Mouse (Mus musculus): ENCODE measurements around the gene Lrrc4c.

Lrrc4c gene

DNA sequence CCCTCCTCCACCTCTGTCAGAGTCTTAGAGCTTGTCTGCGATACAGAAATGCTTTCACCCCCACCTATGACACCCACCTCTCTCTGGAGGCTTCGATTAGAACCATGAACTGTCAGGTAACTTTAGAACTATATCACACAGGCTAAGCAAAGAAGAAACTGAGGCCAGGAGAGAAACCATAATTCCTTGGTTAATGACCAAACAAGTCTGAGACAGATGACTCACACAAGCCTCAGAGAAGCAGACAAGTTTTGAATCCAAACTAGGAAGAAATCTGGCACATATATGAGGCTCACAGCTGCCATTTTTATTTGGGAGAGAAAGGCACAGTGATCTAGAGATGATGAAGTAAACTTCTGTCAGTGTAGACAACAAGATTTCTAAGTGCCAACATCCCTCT, 1151.4 kb downstream of the Lrrc4c start:
- no peak for DNase-seq (ENCODE audit: low spot score in 2 of 2)

DNA sequence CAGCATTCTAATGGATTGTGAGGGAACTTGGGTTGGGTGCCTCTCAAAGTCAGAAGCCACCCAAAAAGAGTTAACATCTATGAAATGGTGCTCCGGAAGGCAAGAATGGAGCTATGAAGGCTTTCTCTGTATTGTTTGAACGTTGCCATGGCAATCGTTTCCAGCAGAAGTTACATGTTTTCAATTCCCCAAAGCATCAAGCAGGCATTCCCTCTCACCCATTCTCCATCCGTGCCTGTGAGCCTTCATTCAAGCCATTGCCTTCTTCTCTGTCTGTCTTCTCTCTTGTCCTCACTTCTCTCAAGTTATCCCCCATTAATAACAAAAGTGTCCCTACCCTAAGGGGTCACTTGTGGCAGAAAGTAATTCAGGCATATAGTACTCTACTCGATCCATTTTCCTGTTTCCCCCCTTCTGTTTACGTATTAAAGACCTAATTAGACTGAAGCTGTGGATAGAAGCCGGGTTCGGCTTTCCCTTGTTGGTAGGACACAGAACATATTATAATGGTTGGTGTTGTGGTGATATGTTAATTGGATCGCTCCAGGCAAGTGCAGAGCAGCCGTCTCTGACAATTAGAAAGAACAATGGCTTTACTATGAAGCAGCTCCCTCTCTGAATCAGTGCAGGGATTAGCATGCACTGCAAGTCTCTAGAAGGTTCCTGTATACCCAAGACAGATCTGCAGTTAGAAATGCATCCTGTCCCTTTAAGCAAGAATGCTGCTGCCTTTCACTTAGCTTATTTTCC, 1160.4 kb downstream of the Lrrc4c start:
- DNase-seq (ENCODE audit: low spot score in 2 of 2) = no peak

DNA sequence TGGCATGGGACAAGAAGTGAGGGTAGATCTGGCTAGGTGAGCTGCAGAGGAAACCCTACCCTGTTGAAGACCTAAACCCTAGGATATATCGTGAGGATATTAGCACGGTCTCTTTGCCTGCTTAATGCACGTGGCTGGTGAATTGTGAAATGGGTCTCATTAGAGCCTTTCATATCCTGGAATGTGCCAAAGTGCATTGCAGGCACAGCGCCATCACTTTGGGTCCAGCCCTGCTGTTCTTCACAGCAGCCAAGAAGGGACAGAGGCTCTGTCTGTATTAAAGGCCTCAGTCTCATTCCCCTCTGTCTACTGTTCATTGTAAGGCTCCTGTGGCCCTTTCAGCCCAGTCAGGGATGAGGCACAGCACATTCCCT, 1160.9 kb downstream of the Lrrc4c start:
- DNase-seq (ENCODE audit: low spot score in 2 of 2) = no peak

DNA sequence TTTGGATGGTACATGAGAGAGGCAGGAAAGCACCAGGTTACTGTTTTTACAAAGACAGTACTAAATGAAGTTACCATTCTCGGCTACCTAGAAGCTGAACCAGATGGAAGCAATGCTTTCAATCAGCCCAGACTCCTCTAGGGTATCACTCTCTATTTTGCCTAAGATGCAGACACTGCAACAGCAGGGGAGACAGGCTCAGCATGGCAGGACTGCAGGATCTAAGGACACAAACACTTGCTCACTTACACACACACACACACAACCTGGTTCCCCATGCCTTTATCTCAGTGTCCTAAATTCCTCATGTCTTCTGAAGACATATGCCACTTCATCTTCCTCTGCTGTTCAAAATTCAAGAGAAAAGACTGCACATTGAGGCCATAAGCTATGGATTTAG, 1167.0 kb downstream of the Lrrc4c start:
- DNase-seq (ENCODE audit: low spot score in 2 of 2) = no peak

DNA sequence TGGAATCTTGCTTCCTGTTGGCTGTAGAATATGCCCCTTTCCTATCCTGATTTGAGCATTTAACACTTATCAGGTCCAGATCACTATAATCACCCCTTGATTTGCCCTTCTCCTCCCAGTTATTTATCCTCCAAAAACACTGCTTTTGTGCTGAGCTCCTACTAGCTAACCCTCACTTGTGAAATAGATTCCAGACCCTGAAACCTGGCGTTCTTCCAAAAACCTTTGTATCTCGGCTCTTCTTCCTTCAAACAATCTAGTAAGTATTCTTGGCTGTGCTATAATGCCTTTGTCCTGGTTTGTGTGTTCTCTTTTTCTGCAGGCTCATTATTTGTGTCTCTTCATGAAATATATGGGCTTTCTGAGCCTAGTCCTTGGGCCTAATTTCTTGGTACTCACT, 1167.6 kb downstream of the Lrrc4c start:
- no peak for DNase-seq (ENCODE audit: low spot score in 2 of 2)

DNA sequence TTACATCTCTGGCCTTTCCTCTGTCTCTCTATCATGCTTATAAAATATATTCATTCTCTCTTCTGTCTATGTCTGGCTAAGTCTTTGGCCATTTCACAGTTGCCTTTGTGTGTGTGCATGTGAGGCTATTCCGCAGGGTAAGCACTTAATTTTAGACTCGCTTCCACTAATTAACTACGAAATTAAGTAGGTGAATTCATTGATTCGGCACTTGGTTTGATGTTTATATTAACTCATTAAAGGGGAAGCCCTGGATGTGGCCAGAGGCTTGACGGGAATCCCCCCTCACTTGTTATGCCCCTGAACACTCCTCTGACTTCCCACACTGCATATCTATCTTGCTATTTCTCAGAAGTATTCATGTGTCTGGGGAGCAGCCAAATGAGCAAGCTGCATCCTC, 1169.6 kb downstream of the Lrrc4c start:
- no peak for DNase-seq (ENCODE audit: low spot score in 2 of 2)

DNA sequence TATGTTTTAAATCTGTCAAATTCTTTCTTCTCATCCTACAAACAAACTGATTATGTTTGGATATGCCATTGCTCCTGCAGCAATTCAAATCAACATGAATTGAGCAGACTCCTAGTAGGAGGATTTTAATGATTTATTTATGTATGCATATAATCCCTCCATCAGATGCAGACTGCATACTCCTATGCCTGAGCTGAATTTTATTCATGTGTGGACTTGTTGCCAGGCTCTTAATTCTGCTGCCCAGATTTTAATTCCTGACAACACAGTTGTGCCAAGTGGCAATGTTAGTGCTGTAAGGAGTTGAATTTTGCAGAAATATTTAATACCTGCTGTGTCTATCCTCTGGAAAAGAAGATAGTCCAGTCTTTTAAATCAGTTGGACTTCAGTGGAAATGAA, 1179.1 kb downstream of the Lrrc4c start:
- DNase-seq (ENCODE audit: low spot score in 2 of 2) = no peak

DNA sequence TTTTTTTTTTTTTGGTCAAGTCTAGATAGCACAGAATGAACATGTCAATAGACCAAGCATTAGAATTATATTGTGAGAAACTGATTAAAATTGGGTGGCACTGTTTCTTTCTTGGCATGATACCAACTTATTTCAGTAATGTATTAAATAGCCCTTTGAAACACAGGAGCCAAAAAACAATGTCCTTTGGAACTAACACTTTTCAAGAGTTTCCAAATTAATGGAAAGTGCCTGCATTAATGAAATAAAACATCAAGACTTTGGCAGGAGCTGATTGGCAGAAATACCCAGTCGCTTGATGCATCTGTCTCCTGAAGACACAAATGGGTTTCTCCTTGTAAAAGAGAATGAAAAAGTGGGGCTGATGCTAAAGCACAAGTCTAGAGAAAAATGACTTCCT, 1184.5 kb downstream of the Lrrc4c start:
- no peak for DNase-seq (ENCODE audit: low spot score in 2 of 2)

DNA sequence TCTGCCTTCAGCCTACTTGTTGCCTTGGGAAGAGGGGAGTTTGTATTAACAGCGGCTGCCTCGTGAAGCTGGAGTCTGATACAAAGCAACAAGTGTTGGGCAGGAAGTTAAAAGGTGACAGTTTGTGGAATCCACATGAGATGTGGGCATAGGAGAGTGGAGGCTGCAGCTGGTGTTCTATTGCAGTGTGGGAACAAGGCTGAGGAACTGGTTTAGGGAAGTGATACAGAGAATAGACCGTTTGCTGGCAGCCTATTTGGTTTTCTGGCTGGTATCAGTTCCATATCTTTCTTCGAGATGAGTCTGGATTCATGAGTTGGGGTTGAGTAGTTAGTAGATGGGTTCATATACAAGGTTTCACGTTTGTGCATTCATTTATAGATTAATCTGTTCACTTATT, 1186.9 kb downstream of the Lrrc4c start:
- peak in 1 of 2 experiments; percentile 1 for DNase-seq (ENCODE audit: low spot score in 2 of 2)

DNA sequence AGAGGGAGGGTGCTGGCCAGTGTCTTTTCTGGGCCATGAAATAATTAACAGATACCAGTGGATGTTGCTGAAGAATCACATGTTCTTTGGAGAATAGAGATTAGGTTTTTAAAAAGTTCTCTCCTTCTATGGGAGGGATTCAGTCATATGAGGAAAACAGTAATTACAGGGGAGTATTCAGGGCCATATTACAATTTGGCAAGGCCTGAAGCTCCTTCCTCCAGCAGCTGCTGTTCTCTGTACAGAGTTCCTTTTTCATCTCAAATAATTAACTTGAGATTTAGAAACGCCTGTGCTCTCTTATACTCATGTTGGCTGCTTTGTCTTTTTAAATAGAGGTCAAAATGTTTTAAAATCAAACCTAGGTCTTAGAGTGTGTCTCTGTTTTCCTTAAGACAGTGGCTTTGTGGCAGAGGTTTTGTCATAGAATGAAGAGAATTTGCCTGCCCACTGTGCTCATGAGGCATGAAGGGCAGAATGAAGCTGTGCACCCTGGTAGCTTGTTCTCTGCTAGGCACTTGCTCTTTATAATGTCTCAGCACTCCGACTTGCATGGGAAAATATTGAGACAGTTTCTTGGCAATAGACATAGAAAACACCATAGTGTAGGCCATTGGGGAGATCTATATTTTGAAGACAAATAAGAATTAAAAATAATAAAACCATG, 1206.4 kb downstream of the Lrrc4c start:
- no peak for DNase-seq (ENCODE audit: low spot score in 2 of 2)

DNA sequence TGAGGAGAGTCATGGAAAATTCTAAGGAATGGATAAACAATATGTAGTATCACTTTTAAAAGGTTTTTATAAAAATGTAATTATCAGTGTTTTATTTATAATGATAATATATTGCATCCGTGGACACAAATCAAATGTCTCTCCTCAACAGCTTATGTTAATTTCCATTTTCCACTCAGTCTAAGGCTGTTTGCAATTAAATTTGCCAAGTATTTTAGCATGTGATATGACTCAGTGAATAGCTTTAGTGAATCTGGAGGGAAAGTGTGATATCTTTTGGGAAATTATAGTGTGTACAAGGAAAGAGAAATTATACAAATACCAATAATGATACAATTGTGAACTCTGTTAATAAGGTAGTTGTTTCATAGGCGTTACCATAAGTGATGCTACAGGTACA, 1207.1 kb downstream of the Lrrc4c start:
- DNase-seq (ENCODE audit: low spot score in 2 of 2) = no peak

DNA sequence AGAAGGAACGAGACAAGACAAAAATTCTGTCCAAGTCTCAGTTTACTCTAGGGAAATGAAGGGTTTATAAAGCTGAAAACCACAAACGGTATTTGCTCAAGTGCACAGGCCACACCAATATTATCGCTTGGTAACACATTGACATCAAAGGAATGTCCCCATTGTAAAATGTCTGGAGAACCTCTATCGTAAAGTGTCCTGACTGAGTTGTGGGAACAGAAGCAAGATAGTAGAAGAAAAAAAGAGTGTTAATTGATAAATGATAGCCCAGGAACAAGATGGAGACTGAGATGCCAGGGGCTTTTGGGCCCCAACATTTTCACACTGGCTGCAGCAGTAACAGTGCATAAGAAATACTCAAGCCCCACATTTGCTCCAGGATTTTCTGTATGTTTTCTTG, 1212.7 kb downstream of the Lrrc4c start:
- DNase-seq (ENCODE audit: low spot score in 2 of 2) = no peak

DNA sequence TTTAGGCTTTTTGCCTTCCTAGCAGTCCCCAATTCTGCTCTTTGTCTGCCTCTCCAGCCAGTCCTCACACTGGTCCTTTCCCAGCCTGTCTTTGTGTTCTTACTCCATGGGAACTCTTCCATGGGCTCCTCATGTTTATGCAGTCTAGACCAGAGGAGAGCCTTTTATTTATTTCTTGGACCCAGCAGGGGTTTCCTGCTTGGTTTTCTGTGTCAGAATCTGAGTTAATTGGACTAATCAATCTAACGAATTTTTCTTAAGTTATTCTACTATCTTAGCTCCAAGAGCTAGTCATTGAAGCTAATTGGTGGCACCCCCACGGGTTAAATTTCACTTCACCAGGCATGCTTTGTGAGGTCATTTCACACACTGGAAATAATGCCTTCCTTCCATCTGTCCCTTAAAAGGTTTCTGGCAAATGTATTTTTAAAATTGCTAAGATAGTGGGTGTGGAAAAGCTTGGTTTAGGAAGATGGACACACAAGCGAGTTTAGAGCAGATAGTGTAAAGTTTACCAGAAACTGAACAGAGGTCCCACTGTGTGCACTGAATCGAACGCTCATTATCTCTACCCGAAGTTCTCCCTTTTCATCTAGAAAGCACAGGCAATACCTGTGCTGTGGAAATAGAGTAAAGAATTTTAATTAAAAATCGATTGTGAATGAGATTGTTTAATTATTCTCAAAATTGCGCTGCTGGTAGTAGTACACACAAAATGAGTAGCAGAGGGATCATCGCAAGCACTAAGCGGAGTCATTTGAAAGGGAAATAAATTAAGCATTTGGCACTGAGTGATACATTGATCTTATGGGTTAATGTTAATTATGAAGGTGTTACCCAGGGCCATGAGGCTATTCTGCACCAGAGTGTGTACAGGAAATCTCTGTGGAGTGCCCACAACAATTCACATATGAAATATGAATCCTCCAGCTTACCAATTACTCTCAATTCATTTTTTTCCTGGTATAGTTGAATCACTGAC, 1226.0 kb downstream of the Lrrc4c start:
- no peak for DNase-seq (ENCODE audit: low spot score in 2 of 2)

DNA sequence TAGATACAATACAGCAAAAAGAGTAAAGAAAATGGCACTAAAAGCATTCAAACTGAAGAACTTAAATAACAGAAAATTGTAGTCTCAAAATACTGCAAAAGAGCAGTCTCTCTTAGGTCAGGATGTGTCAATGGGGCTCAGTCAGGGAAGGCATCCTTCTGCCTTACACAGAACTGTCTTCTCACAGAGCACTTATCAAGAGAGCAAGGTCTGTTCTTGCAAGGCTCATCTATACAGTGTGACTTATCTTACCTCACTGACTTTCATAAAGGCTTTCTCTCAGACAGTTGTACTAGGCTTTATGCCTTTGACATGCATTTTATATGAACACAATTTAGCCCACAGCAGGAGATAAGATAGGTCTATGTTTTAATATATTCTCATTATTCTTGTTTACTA, 1226.7 kb downstream of the Lrrc4c start:
- DNase-seq (ENCODE audit: low spot score in 2 of 2) = no peak

DNA sequence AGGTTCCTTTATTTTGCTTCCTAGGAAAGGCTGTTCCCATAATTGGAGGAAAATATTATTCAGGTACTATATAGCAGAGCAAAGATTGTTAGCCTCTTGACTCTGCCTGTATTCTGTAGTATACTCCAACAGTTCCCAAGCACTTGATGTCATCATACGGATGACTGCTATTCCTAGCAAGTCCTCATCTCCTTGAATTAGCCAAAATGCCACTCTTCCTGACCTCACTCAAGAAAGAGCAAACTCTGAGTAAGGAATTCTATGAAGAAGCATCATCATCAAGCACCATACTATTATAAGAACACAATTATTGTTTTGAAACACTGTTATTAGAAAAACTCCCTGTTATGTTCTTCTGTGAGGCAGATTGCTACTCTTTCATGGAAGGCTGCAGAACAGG, 1228.0 kb downstream of the Lrrc4c start:
- no peak for DNase-seq (ENCODE audit: low spot score in 2 of 2)

DNA sequence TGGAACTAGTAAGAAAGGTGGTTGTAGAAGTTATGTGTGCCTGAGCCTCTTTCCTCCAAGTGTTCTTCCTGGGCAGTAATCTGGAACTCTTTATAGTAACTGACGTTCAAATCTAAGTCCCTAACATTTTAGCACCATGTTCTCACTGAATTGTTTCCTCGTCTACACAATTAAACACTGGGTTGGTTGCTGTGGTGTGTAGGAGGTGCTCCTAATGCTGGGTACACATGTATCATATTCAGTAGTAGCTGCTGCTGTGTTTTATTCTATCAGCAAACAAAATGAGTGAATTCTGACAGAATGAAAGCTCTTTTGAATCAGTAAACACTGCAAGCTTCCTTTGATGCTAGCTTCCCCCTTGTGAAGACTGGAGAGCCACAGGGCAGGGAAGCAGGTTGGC, 1246.5 kb downstream of the Lrrc4c start:
- DNase-seq (ENCODE audit: low spot score in 2 of 2) = no peak

DNA sequence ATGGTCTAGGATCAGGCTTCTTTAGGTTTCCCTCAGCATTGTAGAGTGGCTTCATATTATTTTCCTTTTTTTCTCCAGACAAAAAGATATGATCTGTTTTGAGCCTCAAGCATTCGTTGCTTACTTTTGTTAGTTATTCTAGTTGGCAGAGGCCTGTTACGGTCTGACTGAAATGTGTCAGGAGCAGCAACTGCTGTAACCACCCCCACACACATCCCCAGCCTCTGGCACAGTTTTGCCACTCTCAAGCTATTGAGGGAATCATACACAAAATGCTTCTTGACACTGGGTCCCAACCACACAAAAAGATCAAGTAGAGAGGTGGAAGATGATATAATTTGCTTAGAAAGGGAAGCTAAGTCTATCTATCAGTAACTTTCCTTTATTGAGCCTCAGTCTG, 1251.0 kb downstream of the Lrrc4c start:
- DNase-seq (ENCODE audit: low spot score in 2 of 2) = no peak

DNA sequence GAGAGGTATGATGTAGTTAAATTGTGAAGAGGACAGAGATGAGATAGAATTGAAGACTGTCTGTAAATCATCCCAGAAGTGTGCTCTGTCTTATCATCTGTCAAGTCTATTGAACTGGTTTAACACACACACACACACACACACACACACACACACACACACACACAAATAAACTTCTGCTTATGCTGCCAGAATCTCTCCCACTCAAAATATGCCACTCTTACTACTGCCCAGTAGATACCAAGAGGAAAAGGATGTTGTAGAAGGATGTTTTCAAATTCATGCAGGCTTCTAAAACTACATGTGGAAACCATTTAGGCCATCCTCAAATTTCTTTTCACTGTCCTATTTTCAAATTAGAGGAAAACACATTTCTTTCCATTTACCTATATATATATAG, 1257.0 kb downstream of the Lrrc4c start:
- DNase-seq (ENCODE audit: low spot score in 2 of 2) = no peak

DNA sequence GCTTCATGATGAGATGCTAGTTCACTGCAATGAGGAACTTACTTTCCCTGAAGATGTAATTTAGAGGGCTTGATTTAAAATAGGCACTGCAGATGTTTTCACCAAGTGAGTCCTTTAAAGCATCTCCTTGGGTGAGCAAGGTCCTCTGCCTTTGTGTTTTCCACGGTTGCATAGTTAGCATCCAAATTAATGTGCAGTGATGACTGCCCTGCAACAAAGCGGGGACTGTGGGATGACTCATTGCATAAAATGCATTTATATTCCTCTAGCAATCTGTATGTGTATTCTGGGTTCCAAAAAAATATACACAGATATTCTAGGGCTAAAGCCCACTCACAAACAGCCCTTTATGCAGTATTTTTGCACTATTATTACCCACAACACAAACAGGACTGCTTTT, 1263.2 kb downstream of the Lrrc4c start:
- no peak for DNase-seq (ENCODE audit: low spot score in 2 of 2)

DNA sequence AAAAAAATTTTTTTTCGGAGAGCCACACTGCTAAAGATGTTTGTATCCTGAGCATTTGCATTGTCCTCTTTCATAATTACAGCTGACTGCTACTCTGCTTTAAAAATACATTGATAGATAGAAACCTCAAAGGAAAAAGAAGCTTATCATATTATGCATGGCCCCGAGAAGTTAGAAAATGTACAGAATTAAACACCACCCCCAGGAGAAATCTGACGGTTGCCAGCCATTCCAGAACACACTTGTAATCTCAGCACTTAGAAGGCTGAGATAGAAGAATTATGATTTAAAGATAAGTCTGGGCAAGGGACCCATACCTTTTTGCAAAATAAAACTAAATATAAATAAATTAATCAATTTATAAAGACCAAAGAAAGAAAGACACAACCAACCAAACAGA, 1268.4 kb downstream of the Lrrc4c start:
- DNase-seq (ENCODE audit: low spot score in 2 of 2) = no peak

DNA sequence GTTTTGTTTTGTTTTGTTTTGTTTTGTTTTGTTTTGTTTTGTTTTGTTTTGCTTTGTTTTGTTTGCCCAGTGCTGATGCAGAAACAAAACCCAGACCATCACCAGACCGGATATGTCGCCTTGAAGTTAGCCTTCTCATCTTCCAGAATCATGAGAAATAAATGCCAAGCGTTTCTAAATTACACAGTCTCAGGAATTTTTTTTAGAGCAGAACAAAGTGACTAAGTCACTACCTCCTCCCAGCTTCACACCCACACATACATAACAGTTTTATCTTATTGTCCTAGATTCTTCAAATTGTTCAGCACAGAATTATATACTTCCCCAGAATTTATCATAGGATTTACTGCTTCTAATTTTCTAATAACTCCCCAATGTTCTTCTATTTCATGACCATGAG, 1272.6 kb downstream of the Lrrc4c start:
- no peak for DNase-seq (ENCODE audit: low spot score in 2 of 2)

DNA sequence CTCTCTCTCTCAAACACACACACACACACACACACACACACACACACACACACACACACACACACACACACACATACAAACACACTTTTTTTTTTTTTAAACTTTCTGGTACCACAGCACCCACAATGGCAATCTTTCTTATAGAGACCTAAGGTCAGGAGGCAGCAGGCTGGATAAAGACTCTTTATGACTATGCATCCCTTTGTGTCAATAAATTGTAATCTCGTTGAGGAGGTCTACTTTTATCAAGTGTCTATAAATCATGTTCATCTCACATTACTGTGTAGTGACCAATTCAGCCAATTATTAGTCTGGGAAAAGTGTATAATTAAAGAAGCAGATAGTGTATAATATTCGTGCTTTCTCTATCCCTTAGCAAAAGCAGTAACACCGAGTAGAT, 1286.2 kb downstream of the Lrrc4c start:
- no peak for DNase-seq (ENCODE audit: low spot score in 2 of 2)

Measured in spleen, postnatal 36 days (tissue).